Mouse (Mus musculus) retina, embryonic 14.5 days (tissue): ENCODE measurements around the gene Vps53.

ENCODE experiments used
- DNase-seq: peaks from one replicate; pipeline ENCODE4 v3.0.0-alpha.2; 2015; ENCODE audit warnings: low spot score

The Vps53 gene

GRCm38 (mm10) chr11:76052496-76052895 lies 127.0 kb downstream of the Vps53 start:
- no peak for DNase-seq

GRCm38 (mm10) chr11:76050967-76051512 lies 128.4 kb downstream of the Vps53 start:
- no peak for DNase-seq

GRCm38 (mm10) chr11:76050509-76050908 lies 128.9 kb downstream of the Vps53 start:
- DNase-seq = no peak

GRCm38 (mm10) chr11:76045367-76045766 lies 134.1 kb downstream of the Vps53 start:
- no peak for DNase-seq

- DNase-seq = no peak
Measured at GRCm38 (mm10) chr11:76044468-76044867, 135.0 kb downstream of the Vps53 start.

- DNase-seq = no peak
Measured at GRCm38 (mm10) chr11:76042882-76043281, 136.6 kb downstream of the Vps53 start.

- DNase-seq = no peak
Measured at GRCm38 (mm10) chr11:76042041-76042638, 137.3 kb downstream of the Vps53 start.

- no peak for DNase-seq
Measured at GRCm38 (mm10) chr11:76040761-76041376, 138.6 kb downstream of the Vps53 start.

GRCm38 (mm10) chr11:76040106-76040505 lies 139.3 kb downstream of the Vps53 start:
- no peak for DNase-seq

GRCm38 (mm10) chr11:76039271-76040053 lies 140.0 kb downstream of the Vps53 start:
- no peak for DNase-seq

- no peak for DNase-seq
Measured at GRCm38 (mm10) chr11:76037581-76038294, 141.7 kb downstream of the Vps53 start.

GRCm38 (mm10) chr11:76035182-76035581 lies 144.3 kb downstream of the Vps53 start:
- no peak for DNase-seq

- DNase-seq = no peak
Measured at GRCm38 (mm10) chr11:76033836-76034235, 145.6 kb downstream of the Vps53 start.

- no peak for DNase-seq
Measured at GRCm38 (mm10) chr11:76033359-76033758, 146.1 kb downstream of the Vps53 start.

- no peak for DNase-seq
Measured at GRCm38 (mm10) chr11:76028072-76028465, 151.4 kb downstream of the Vps53 start.

- DNase-seq = peak; percentile 88
Measured at GRCm38 (mm10) chr11:76027139-76028071, 152.0 kb downstream of the Vps53 start, which contains the start of gene Rflnb. Gene Rflnb, minus strand, starts transcription at chr11:76027782.

GRCm38 (mm10) chr11:76026527-76027138 lies 152.8 kb downstream of the Vps53 start:
- DNase-seq = peak; percentile 44

- no peak for DNase-seq
Measured at GRCm38 (mm10) chr11:76025080-76025583, 154.3 kb downstream of the Vps53 start.

- DNase-seq = no peak
Measured at GRCm38 (mm10) chr11:76020916-76021315, 158.5 kb downstream of the Vps53 start.

GRCm38 (mm10) chr11:76019879-76020278 lies 159.6 kb downstream of the Vps53 start:
- DNase-seq = no peak
